Mouse (Mus musculus) E14TG2a.4 (cell line): Measurements from ENCODE around the gene Spata1.

ENCODE experiments used
- CTCF ChIP-seq: conservative IDR thresholded peaks from 2 replicates; pipeline ENCODE4 v1.5.1; 2014; ENCODE audit warnings: low read length
- POU5F1 ChIP-seq: IDR thresholded peaks from 2 replicates; pipeline ENCODE4 v1.6.1; 2014; ENCODE audit warnings: low read length, borderline replicate concordance

DNA sequence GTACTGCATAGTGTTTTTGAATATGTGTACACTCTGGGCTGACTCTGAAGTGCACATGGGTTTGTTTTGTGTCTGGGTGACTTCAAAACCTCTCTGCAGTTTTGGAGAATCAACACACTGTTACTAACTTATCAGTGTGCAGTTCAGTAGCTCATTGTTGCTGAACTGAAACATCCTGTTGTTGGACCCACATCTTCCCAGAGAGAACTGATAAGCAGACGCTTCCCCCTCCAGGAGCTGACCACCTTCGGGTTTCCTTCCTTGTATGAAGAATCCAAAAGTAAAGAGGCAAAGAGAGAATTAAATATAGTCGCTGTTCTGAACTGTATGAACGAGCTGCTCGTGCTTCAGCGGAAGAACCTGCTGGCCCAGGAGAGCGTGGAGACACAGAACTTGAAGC lies 80.7 kb downstream of the Spata1 start:
- TF ChIP-seq CTCF = no peak
- no peak for TF ChIP-seq POU5F1
